Mouse (Mus musculus) G1E-ER4 (cell line): ENCODE data around the gene Supt5. TPM values are rescaled to one million over a fixed set of nuclear protein-coding genes. Genes with fewer than 3 reads are reported as not detected.

Experiments
- GATA1 ChIP-seq: IDR thresholded peaks from one replicate; pipeline ENCODE4 v1.8.0; 2012; ENCODE audit warnings: low read length, inconsistent platforms
- polyA plus RNA-seq: library from polyadenylated mRNA; stranded (reverse); fragments of >175 nt; gene quantifications from 2 replicates; pipeline ENCODE4 v1.2.3, GENCODE M21; 2012

Supt5 gene
- polyA plus RNA-seq, 1 experiment, result 164 TPM

DNA sequence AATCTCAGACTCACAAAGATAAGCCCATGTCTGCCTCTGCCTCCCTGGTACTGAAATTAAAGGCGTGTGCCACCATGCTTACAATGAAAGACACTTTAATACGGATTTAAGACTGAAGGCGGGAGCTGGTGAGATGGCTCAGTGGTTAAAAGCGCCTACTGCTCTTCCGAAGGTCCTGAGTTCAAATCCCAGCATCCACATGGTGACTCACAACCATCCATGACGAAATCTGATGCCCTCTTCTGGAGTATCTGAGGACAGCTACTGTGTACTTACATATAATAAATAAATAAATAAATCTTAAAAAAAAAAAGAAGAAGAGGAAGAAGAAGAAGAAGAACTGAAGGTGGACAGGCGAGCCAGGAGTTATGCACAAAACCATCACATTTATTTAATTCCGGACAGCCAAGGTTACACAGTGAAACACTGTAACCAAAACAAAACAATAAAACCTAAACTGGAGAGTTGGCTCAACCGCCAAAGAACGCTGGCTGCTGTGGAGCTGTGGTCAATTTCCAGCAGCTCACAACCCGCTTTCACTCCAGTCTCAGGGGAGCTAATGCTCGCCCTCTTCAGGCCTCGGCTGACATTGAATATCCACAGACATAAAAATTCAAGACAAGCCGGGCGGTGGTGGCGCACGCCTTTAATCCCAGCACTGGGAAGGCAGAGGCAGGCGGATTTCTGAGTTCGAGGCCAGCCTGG is 819 bp upstream of the Supt5 start:
- no peak for TF ChIP-seq GATA1

DNA sequence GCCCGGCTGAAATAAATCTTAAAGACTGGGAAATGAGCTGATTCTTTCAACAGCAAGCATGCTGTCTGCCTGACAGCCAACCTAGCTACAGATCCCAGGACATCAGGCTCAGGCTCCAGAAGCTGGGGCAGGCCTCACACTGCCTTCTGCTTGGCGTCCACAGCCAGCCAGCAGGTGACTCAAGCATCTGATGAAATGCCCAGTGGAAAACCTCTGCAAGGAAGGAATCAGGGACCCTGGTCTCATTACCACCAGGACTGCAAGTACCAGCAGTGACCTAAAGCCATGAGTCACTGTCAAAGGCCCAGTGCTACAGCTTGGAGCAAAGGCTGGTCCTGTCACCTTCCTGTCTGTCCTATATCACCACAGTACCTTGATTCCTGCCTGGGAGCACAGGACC is 3.1 kb downstream of the Supt5 start:
- no peak for TF ChIP-seq GATA1

DNA sequence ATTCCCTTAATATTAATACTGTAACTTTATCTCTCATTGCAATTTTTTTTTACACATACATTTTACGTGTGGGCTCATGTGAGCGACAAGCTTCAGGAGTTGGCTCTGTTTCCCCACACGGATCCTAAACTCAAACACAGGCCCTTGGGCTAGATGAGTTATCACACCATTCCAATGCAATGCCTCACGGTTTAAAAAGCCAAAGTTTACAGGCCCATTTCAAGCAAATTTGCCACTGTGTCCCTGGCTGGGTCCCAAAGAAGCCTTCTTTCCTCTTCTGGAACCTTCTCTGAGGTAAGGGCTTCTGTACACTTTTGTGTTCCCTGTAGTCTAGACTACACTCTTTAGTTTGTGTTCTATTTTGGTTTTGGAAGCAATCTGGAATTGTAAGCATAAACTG is 4.0 kb downstream of the Supt5 start:
- no peak for TF ChIP-seq GATA1

DNA sequence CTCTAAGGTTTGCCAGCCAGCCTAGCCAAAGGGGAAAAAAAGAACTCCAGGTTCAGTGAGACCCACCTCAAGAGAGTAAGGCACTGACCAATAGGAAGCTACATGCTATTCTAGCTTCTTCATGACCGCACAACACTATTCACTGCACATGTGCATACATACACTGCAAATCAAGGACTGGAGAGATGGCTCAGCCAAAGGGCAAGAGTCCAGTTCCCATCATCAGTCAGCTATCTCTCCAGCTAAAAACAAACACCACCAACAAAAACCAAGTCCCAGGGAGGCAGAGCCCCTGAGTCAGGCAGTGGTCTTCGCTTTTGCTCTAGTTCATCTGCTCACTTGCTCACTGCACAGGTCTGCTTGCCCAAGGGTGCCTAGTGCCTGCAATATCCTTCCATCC is 10.3 kb downstream of the Supt5 start:
- no peak for TF ChIP-seq GATA1

DNA sequence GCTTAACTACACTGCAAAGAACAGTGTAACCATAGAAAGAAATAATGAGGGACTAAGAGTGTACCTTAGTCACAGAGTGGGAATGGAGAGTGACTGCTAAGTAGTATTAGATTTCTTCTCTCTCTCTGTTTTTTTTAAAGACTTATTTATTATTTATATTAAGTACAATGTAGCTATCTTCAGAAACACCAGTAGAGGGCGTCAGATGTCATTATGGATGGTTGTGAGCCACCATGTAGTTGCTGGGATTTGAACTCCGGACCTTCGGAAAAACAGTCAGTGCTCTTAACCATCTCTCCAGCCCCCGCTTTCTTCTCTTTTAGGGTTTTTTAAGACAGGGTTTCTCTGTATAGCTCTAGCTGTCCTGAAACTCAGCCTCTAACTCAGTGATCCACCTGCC is 12.1 kb downstream of the Supt5 start:
- TF ChIP-seq GATA1, result no peak

DNA sequence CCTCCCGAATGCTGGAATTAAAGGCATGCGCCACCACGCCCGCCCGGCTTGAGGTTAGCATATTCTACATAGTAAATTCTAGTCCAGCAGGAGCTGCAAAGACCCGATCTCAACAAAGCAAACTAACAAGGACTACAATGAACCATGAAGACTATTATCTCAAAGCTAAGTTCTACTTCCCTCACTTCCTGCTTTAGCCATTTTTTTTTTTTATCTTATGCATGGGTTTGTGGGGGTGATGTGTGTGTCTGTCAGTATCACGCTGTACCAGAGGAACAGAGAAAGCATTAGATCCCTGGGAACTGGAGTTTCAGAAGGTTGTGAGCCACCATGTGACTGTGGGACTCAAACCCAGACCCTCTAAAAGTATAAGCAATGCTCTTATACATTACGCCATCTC is 13.3 kb downstream of the Supt5 start:
- no peak for TF ChIP-seq GATA1

DNA sequence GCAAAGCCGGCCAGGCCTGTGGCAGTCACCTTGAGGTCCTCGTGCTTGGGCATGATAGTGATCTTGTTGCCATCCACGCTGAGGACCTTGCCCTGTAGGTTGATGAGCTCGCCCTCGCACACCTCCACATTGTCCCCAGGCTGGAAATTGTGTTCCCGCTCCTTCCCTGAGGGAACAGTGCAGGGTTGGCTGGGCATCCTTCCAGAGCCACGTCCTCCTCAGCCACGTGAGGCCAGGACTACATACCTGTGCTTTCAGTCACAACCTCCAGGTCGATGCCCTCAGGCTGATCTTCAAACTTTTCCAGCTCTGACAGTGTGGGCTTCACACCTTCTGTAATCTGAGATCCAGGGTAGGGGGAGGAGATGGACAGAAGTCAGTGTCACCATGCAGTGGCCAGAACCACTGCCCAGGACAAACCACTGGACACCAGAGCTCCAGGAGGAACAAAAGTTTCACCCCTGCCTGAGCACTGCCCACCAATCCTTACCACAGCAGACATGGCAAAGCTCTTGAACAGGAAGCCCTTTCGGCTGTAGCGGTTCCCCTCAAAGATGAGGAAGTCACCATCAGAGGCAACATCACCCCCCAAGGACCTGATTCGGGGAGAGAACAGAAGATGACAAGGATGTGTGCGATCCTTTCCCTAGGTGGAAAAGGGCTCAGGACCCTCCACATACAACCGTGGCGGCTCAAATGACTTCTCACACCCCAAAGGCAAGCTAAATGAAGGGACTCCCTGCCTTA is 16.4 kb downstream of the Supt5 start:
- no peak for TF ChIP-seq GATA1

DNA sequence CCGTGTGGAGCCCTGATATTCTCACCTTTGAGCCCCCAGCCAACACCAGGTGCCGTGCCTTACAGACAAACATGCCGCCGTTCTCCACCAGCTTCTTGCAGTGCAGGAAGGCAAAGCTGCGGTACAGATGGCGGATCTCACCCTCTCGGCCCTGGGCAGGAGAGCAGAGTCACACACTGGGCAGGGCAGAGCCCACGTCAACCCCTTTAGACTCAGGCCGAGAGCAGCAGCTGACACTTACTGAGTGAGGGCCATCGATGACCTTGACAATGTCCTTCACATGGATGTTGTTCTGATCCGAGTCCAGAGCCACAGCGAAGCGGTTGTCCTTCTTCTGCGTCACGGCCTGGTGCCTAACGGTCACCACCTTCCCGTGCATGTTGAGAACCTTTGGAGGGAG is 19.8 kb downstream of the Supt5 start:
- TF ChIP-seq GATA1, result no peak

DNA sequence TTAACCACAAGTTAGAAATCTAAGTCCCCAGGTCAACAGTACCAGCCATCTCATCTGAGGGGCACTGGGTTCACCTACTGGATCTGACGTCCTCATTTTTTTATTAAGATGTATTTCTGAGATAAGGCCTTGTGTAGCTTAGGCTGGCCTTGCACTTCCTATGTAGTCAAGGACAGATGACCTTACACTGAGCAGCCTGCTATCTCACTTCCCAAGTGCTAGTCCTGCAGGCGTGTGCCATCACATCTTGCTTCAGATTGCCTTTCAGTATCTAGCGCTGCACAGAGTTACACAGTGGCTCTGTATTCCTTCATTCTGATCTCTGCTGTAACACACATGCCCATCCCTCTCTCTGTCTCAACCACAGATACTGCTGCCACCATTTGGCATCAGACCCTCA is 20.5 kb downstream of the Supt5 start:
- TF ChIP-seq GATA1, result no peak

DNA sequence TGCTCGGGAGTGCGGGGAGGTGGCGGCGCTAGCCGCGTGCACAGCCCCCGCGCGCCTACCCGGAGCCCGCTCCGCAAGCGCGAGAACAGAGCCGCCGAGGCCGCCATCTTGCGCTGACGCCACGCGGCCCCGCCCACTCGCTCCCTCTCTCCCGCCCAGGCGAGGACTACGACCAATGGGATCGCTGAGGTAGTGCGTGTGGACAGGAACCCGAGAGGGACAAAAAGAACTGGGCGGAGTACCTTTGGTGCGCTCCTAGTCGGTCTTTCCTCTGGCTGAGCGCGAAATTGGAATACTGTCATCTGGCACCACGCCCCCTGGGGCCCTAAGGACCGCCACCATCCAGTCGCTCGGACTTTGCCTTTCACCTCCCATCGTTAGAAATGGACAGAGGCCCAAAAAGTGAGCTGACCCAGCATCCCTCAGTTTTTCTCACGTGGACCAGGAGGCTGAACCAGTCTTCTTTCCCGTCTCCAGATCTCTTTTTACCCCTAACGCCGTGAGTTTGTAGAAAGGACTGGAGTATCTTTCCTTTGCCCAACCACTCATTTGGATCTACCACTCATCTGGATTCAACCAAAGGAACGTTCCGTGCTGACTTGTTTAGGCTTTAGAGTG is 26.5 kb downstream of the Supt5 start, which contains the start of gene Timm50:
TSS of gene Timm50 (minus strand) at position 147 of the 618 bp plus-strand sequence.
- no peak for TF ChIP-seq GATA1

DNA sequence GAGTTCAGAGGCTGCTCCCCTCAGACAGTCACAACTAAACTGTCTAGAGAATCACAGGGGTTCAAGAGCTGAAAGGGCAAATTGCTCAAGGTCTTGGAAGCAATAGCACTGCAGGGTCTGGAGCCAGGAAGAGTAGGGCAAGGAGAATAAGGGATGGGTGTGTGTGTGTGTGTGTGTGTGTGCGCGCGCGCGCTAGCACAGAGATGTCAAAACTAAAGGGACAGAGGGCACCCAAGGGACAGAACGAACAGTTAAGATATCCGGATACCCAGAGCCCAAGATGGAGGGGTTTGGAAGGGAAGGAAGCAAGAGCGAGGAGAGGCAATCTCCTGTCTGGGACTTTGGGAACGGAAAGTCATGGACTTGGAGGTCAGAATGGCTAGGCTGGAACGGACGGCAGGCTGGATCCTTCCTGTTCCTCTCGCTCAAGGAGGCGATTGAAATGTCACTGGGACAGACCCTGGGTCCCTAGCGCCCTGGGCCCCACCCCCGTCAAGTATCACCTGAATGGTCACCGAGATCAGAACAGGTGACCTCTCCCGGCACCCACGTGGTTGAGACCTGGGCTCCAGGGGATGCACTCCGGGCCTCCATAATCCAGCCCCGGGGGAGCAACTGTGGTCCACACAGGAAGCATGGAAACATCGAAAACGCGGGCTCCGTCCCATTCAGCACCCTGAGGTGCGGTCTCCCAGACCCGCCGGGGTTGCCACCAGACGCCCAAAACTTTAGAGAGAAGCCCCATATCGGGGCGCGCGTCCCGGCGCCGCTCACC is 27.2 kb downstream of the Supt5 start:
- no peak for TF ChIP-seq GATA1

DNA sequence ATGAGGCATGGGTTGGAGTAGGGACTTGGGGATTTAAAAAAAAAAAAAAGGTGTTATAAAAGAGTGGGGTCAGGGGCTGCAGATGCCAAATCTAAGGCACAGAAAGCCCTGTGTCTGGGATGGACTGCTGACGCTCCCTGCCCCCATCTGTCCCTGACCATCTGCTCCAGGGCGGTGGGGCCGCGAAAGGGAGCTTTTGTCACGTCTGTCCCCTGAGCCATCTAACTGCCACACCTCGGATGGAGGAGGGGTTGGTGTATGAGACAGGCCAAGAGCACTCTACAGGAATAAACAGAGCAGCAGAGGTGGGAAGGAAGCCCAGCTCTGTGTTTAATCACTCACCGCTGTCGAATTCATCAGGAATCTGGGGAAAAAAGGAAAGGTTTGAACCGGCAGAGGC is 28.8 kb downstream of the Supt5 start:
- no peak for TF ChIP-seq GATA1

DNA sequence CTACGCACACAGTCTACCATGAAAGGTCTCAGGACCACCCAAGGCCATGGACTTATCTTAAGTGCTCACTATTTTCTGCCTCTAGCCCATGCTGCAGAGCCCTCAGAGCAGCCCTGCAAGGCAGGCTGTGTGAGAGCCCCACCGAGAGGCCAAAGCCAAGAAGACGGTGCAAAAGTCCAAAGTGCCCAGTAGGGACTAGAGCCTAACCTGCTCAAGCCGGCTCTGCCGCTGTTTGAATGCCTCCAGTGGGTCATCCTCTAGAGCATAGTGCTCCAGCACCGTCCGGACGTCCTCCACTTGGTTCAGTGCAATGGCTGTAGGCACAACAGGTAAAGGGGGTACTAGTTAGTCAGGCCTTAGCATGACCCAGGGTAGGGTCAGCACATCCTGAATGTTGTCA is 32.3 kb downstream of the Supt5 start:
- TF ChIP-seq GATA1, result no peak

DNA sequence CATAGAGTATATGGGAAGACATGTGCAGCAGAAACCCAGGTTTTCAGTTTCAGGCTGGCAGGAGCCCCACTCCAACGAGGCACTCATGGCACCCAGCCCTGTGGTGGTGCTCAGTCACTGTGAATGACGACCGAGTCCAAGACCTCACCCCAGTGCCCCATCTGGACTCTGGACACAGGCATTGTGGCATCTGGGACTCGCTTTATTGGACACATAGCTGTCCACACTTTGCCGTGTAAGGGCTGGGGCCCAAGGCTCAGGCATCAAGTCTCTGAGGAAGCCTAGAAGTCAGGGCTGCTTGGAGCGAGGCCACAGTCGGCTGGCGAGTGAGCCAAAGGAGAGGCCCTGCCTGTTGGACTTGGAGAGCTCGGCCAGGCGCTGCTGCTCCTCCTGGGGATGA is 32.9 kb downstream of the Supt5 start:
- TF ChIP-seq GATA1, result no peak

DNA sequence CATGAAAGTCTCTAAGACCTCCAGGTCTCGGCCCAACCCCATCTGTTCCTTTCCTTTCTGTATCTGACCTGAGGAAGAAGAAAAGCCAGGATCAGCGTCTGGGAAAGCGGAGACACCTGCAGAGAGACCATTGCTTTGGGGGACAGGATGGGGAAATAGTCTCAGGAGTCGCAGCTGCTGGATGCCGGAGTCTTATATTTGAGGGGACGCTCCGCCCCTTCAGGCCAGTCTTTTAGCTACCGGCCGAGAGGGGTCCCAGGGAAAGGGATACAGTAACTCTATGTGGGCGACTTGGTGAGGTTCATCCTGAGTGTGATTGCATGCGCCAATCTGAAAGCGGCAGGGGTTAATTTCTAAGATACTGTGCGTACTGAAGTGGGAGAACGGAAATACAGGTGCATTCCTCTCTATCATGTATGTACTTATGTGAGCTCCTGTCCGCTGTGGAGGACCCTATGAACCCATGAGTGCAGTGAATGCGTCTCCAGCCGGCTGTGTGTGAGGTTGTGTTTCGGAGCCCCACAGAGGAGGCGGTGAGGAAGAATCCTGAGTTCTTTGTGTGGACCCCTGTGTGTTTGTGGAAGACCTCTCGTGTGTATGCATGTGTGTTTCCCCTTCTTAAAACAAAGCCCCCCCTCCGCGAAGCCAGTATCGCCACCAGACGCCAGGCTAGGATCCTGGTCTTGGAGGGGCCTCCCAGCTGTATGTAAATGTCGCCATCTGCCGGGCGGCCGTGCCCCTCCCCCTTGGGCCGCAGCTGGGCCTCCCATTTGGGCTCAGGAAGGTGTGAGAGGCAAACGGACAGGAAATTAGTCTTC is 36.7 kb downstream of the Supt5 start, which contains the start of gene Dll3:
TSS of gene Dll3 (minus strand) at position 623 of the 818 bp plus-strand sequence.
- no peak for TF ChIP-seq GATA1
